Mouse (Mus musculus) spleen, postnatal 36 days (tissue): ENCODE results near the gene Gm17334.

ENCODE experiments used
- DNase-seq, 2 experiments: peaks; one replicate each; pipeline ENCODE4 v3.0.0; 2022; ENCODE audit warnings: low spot score in 2 of 2, mixed read lengths in 1 of 2

The Gm17334 gene

GRCm38 (mm10) chr11:53773087-53773486 is at the start of gene Gm17334:
TSS of gene Gm17334 (minus strand) at chr11:53773187.
- no peak for DNase-seq

GRCm38 (mm10) chr11:53821945-53822338 is 49.0 kb upstream of the Gm17334 start:
- no peak for DNase-seq

GRCm38 (mm10) chr11:53821230-53821944 is 48.4 kb upstream of the Gm17334 start:
- no peak for DNase-seq

GRCm38 (mm10) chr11:53820516-53821170 is 47.7 kb upstream of the Gm17334 start:
- DNase-seq = no peak

- no peak for DNase-seq
Measured at GRCm38 (mm10) chr11:53819511-53819910, 46.5 kb upstream of the Gm17334 start.

- no peak for DNase-seq
Measured at GRCm38 (mm10) chr11:53818794-53819193, 45.8 kb upstream of the Gm17334 start.

GRCm38 (mm10) chr11:53816841-53817375 is 43.9 kb upstream of the Gm17334 start:
- DNase-seq = no peak

GRCm38 (mm10) chr11:53814810-53815209 is 41.8 kb upstream of the Gm17334 start:
- DNase-seq = no peak

GRCm38 (mm10) chr11:53813001-53813868 is 40.2 kb upstream of the Gm17334 start:
- DNase-seq = no peak

GRCm38 (mm10) chr11:53811312-53811711 is 38.3 kb upstream of the Gm17334 start:
- DNase-seq = no peak

- no peak for DNase-seq
Measured at GRCm38 (mm10) chr11:53810749-53811148, 37.8 kb upstream of the Gm17334 start.

- peak in 1 of 2 experiments; percentile 34 for DNase-seq
Measured at GRCm38 (mm10) chr11:53810156-53810555, 37.2 kb upstream of the Gm17334 start.

GRCm38 (mm10) chr11:53809354-53809753 is 36.4 kb upstream of the Gm17334 start:
- DNase-seq = no peak

- peak; percentile 24 to 42 for DNase-seq
Measured at GRCm38 (mm10) chr11:53805786-53806185, 32.8 kb upstream of the Gm17334 start.

GRCm38 (mm10) chr11:53804569-53805344 is 31.8 kb upstream of the Gm17334 start:
- DNase-seq = no peak

- DNase-seq = no peak
Measured at GRCm38 (mm10) chr11:53803494-53803893, 30.5 kb upstream of the Gm17334 start.

- peak; percentile 26 to 49 for DNase-seq
Measured at GRCm38 (mm10) chr11:53803093-53803492, 30.1 kb upstream of the Gm17334 start.

GRCm38 (mm10) chr11:53800975-53801374 is 28.0 kb upstream of the Gm17334 start:
- no peak for DNase-seq

- no peak for DNase-seq
Measured at GRCm38 (mm10) chr11:53800036-53800435, 27.0 kb upstream of the Gm17334 start.

GRCm38 (mm10) chr11:53798041-53798711 is 25.2 kb upstream of the Gm17334 start:
- DNase-seq = no peak
